Mouse (Mus musculus): ENCODE data around the gene Tfr2. TPM values are rescaled to one million over a fixed set of nuclear protein-coding genes. Genes with fewer than 3 reads are reported as not detected.
A peak's percentile ranks its signal among the peaks of the same experiment; 100 is the strongest.

The Tfr2 gene
- polyA plus RNA-seq, 1 experiment from 2014 or later = 0.84 TPM

GRCm38 (mm10) chr5:137527413-137527812 lies 42.2 kb upstream of the Tfr2 start:
- Histone ChIP-seq H3K4me1 (ENCODE audit: control insufficient read depth, insufficient read depth, low read length) (peaks cover 11% of the 10 kb centered on the region), H3K9me3 (ENCODE audit: control insufficient read depth, low read length) (no peaks in the 10 kb centered on the region), H3K27me3 (ENCODE audit: control insufficient read depth, insufficient read depth, low read length) (no peaks in the 10 kb centered on the region), H3K9ac (ENCODE audit: low read length) (no peak overlapping the region), H3K27ac (replicated peaks; ENCODE audit: low read depth, low read length) (no peak overlapping the region), H3K4me3 (ENCODE audit: low read depth, low read length) (no peak overlapping the region), H3K4me2 (ENCODE audit: low read depth, severe bottlenecking) (no peak overlapping the region), H3K36me3 (ENCODE audit: control insufficient read depth, insufficient read depth, low read length) (peaks cover 44% of the 10 kb centered on the region)
- DNase-seq (ENCODE audit: low spot score) = no peak
- WGBS = 57% methylated on average over 1 of the region's 1 CpGs
- ATAC-seq (ENCODE audit: insufficient number of reproducible peaks, low FRiP score, low TSS enrichment, low read depth) = no peak

- Histone ChIP-seq H3K4me2 (ENCODE audit: low read depth, severe bottlenecking) (no peak overlapping the region), H3K27ac (replicated peaks; ENCODE audit: low read depth, low read length) (no peak overlapping the region; the same call in 1 of the 2 replicates), H3K4me1 (ENCODE audit: control insufficient read depth, insufficient read depth, low read length) (peaks cover 11% of the 10 kb centered on the region), H3K27me3 (ENCODE audit: control insufficient read depth, insufficient read depth, low read length) (no peaks in the 10 kb centered on the region), H3K36me3 (ENCODE audit: control insufficient read depth, insufficient read depth, low read length) (peaks cover 36% of the 10 kb centered on the region), H3K4me3 (ENCODE audit: low read depth, low read length) (no peak overlapping the region), H3K9ac (ENCODE audit: low read length) (no peak overlapping the region), H3K9me3 (ENCODE audit: control insufficient read depth, low read length) (no peaks in the 10 kb centered on the region)
- WGBS = 86% methylated on average over 22 of the region's 22 CpGs
- DNase-seq (ENCODE audit: low spot score) (no peak), ATAC-seq (ENCODE audit: insufficient number of reproducible peaks, low FRiP score, low TSS enrichment, low read depth) (no peak)
Observed at GRCm38 (mm10) chr5:137528247-137528968, 41.2 kb upstream of the Tfr2 start.

- Histone ChIP-seq H3K4me3 (ENCODE audit: low read depth, low read length) (0 out of 2 replicates have a peak overlapping the region, but pooled peaks have one; percentile 81), H3K9ac (ENCODE audit: low read length) (no peak overlapping the region), H3K4me1 (ENCODE audit: control insufficient read depth, insufficient read depth, low read length) (peaks cover 11% of the 10 kb centered on the region), H3K27ac (replicated peaks; ENCODE audit: low read depth, low read length) (no peak overlapping the region), H3K27me3 (ENCODE audit: control insufficient read depth, insufficient read depth, low read length) (no peaks in the 10 kb centered on the region), H3K9me3 (ENCODE audit: control insufficient read depth, low read length) (no peaks in the 10 kb centered on the region), H3K36me3 (ENCODE audit: control insufficient read depth, insufficient read depth, low read length) (peaks cover 29% of the 10 kb centered on the region), H3K4me2 (ENCODE audit: low read depth, severe bottlenecking) (no peak overlapping the region)
- no peak for DNase-seq (ENCODE audit: low spot score)
- 77% methylated on average over 15 of the region's 15 CpGs for WGBS
- ATAC-seq (ENCODE audit: insufficient number of reproducible peaks, low FRiP score, low TSS enrichment, low read depth) = no peak
Observed at GRCm38 (mm10) chr5:137529221-137529995, 40.2 kb upstream of the Tfr2 start.

- no peaks in the 10 kb centered on the region for H3K9me3 ChIP-seq (ENCODE audit: control insufficient read depth, low read length)
- no peak for DNase-seq (ENCODE audit: low spot score)
- H3K4me2 ChIP-seq (ENCODE audit: low read depth, severe bottlenecking) = peak overlapping the region; percentile 95
- H3K27ac ChIP-seq (replicated peaks; ENCODE audit: low read depth, low read length) = peak overlapping the region; percentile 74
- peak overlapping the region; percentile 81 for H3K4me3 ChIP-seq (ENCODE audit: low read depth, low read length)
- 80% methylated on average over 8 of the region's 8 CpGs for WGBS
- peaks cover 23% of the 10 kb centered on the region; the same call in 1 of the 2 replicates for H3K36me3 ChIP-seq (ENCODE audit: control insufficient read depth, insufficient read depth, low read length)
- peaks cover 11% of the 10 kb centered on the region for H3K4me1 ChIP-seq (ENCODE audit: control insufficient read depth, insufficient read depth, low read length)
- ATAC-seq (ENCODE audit: insufficient number of reproducible peaks, low FRiP score, low TSS enrichment, low read depth) = no peak
- H3K9ac ChIP-seq (ENCODE audit: low read length) = peak overlapping the region; percentile 84
- H3K27me3 ChIP-seq (ENCODE audit: control insufficient read depth, insufficient read depth, low read length) = no peaks in the 10 kb centered on the region
Observed at GRCm38 (mm10) chr5:137530075-137530474, 39.6 kb upstream of the Tfr2 start.

GRCm38 (mm10) chr5:137530588-137531413 lies 38.8 kb upstream of the Tfr2 start:
- DNase-seq (ENCODE audit: low spot score) (peak; percentile 60), ATAC-seq (ENCODE audit: insufficient number of reproducible peaks, low FRiP score, low TSS enrichment, low read depth) (peak; percentile 18)
- no peaks in the 10 kb centered on the region for H3K9me3 ChIP-seq (ENCODE audit: control insufficient read depth, low read length)
- WGBS = 1% methylated on average over 39 of the region's 46 CpGs
- peak overlapping the region; percentile 81 for H3K4me3 ChIP-seq (ENCODE audit: low read depth, low read length)
- peak overlapping the region; percentile 95 for H3K4me2 ChIP-seq (ENCODE audit: low read depth, severe bottlenecking)
- peaks cover 19% of the 10 kb centered on the region; the same call in 1 of the 2 replicates for H3K36me3 ChIP-seq (ENCODE audit: control insufficient read depth, insufficient read depth, low read length)
- no peaks in the 10 kb centered on the region for H3K27me3 ChIP-seq (ENCODE audit: control insufficient read depth, insufficient read depth, low read length)
- H3K9ac ChIP-seq (ENCODE audit: low read length) = peak overlapping the region; percentile 84
- peak overlapping the region; percentile 74 for H3K27ac ChIP-seq (replicated peaks; ENCODE audit: low read depth, low read length)
- peaks cover 11% of the 10 kb centered on the region for H3K4me1 ChIP-seq (ENCODE audit: control insufficient read depth, insufficient read depth, low read length)

GRCm38 (mm10) chr5:137531414-137532130 lies 38.1 kb upstream of the Tfr2 start:
- ATAC-seq (ENCODE audit: insufficient number of reproducible peaks, low FRiP score, low TSS enrichment, low read depth) (no peak; the same call in 1 of the 2 replicates), DNase-seq (ENCODE audit: low spot score) (peak; percentile 82)
- peak overlapping the region; percentile 95 for H3K4me2 ChIP-seq (ENCODE audit: low read depth, severe bottlenecking)
- H3K4me3 ChIP-seq (ENCODE audit: low read depth, low read length) = peak overlapping the region; percentile 81
- peaks cover 17% of the 10 kb centered on the region; the same call in 1 of the 2 replicates for H3K36me3 ChIP-seq (ENCODE audit: control insufficient read depth, insufficient read depth, low read length)
- peak overlapping the region; percentile 83 for H3K27ac ChIP-seq (replicated peaks; ENCODE audit: low read depth, low read length)
- H3K4me1 ChIP-seq (ENCODE audit: control insufficient read depth, insufficient read depth, low read length) = peaks cover 11% of the 10 kb centered on the region
- peak overlapping the region; percentile 84 for H3K9ac ChIP-seq (ENCODE audit: low read length)
- H3K27me3 ChIP-seq (ENCODE audit: control insufficient read depth, insufficient read depth, low read length) = no peaks in the 10 kb centered on the region
- no peaks in the 10 kb centered on the region for H3K9me3 ChIP-seq (ENCODE audit: control insufficient read depth, low read length)
- WGBS = under 1% methylated on average over 45 of the region's 51 CpGs

GRCm38 (mm10) chr5:137532131-137532807 lies 37.4 kb upstream of the Tfr2 start:
- WGBS = 1% methylated on average over 19 of the region's 19 CpGs
- H3K4me1 ChIP-seq (ENCODE audit: control insufficient read depth, insufficient read depth, low read length) = peaks cover 10% of the 10 kb centered on the region
- H3K9ac ChIP-seq (ENCODE audit: low read length) = peak overlapping the region; percentile 84
- peaks cover 17% of the 10 kb centered on the region; the same call in 1 of the 2 replicates for H3K36me3 ChIP-seq (ENCODE audit: control insufficient read depth, insufficient read depth, low read length)
- H3K27me3 ChIP-seq (ENCODE audit: control insufficient read depth, insufficient read depth, low read length) = no peaks in the 10 kb centered on the region
- peak overlapping the region; percentile 83 for H3K27ac ChIP-seq (replicated peaks; ENCODE audit: low read depth, low read length)
- peak overlapping the region; percentile 95 for H3K4me2 ChIP-seq (ENCODE audit: low read depth, severe bottlenecking)
- peak overlapping the region; percentile 81 for H3K4me3 ChIP-seq (ENCODE audit: low read depth, low read length)
- peak; percentile 48 for DNase-seq (ENCODE audit: low spot score)
- no peak for ATAC-seq (ENCODE audit: insufficient number of reproducible peaks, low FRiP score, low TSS enrichment, low read depth)
- H3K9me3 ChIP-seq (ENCODE audit: control insufficient read depth, low read length) = no peaks in the 10 kb centered on the region
